Mouse (Mus musculus) hindbrain, postnatal 0 days (tissue): ENCODE results near the gene Mrpl45. TPM values are rescaled to one million over a fixed set of nuclear protein-coding genes. Genes with fewer than 3 reads are reported as not detected.
A peak's percentile ranks its signal among the peaks of the same experiment; 100 is the strongest.

Experiments
- ATAC-seq: fragments of 200-750 bp; cut with Nextera tagmentation; 2 replicates; pipeline ENCODE4 v1.8.0; 2017; ENCODE audit warnings: mild to moderate bottlenecking, moderate TSS enrichment, moderate library complexity
- DNase-seq: peaks from one replicate; pipeline ENCODE4 v3.0.0-alpha.2; 2015; ENCODE audit warnings: low spot score
- H3K27ac ChIP-seq: fragments of 300-500 bp; sonication (generic); 2 replicates; pipeline ENCODE4 v1.5.1; 2014; ENCODE audit warnings: mild to moderate bottlenecking
- H3K27me3 ChIP-seq: fragments of 300-500 bp; sonication (generic); 2 replicates; pipeline ENCODE4 v1.6.1; 2014; ENCODE audit warnings: low read length, mixed read lengths; ENCODE audit not compliant: insufficient read depth
- H3K36me3 ChIP-seq: fragments of 300-500 bp; sonication (generic); 2 replicates; pipeline ENCODE4 v1.6.1; 2014; ENCODE audit warnings: low read length, mixed read lengths; ENCODE audit not compliant: insufficient read depth
- H3K4me1 ChIP-seq: fragments of 300-500 bp; sonication (generic); 2 replicates; pipeline ENCODE4 v1.6.1; 2014; ENCODE audit warnings: antibody characterized with exemption, low read length, mixed read lengths; ENCODE audit not compliant: insufficient read depth
- H3K4me2 ChIP-seq: fragments of 300-500 bp; sonication (generic); 2 replicates; pipeline ENCODE4 v1.6.1; 2014; ENCODE audit warnings: low read depth, mild to moderate bottlenecking, low read length, moderate library complexity, mixed read lengths
- H3K4me3 ChIP-seq: fragments of 300-500 bp; sonication (generic); 2 replicates; pipeline ENCODE4 v1.5.1; 2014; ENCODE audit warnings: low read length
- H3K9ac ChIP-seq: fragments of 300-500 bp; sonication (generic); replicated peaks from 2 replicates; pipeline ENCODE4 v1.6.1; 2014; ENCODE audit warnings: mild to moderate bottlenecking, low read length, moderate library complexity, mixed read lengths
- H3K9me3 ChIP-seq: fragments of 300-500 bp; sonication (generic); 2 replicates; pipeline ENCODE4 v1.6.1; 2016; ENCODE audit warnings: low read length, mixed read lengths
- CTCF ChIP-seq: IDR thresholded peaks from 2 replicates; pipeline ENCODE4 v1.5.1; 2016; ENCODE audit warnings: antibody characterized with exemption, control low read depth, low read depth
- WGBS: fragments of 180-500 bp; shearing (Covaris S2); extraction: QIAGEN DNeasy Blood & Tissue Kit; methylation state at CpG from one replicate; pipeline ENCODE4 v1.1.7; 2014; 5-methylcytosine and 5-hydroxymethylcytosine counted together
- polyA plus RNA-seq: library from polyadenylated mRNA; unstranded; fragments of >200 nt; fragmentation: Nextera tagmentation; extraction: Ambion mirVana; gene quantifications from 2 replicates; pipeline ENCODE4 v1.2.1, GENCODE M21; 2015
- total RNA-seq: library from RNA; depleted of rRNA; stranded (reverse); fragments of >200 nt; gene quantifications from 2 replicates; pipeline ENCODE4 v1.2.3, GENCODE M21; 2014

Gene Mrpl45
- total and polyA plus RNA-seq, 2 experiments from 2014 or later = 21.2 to 39.5 TPM

DNA sequence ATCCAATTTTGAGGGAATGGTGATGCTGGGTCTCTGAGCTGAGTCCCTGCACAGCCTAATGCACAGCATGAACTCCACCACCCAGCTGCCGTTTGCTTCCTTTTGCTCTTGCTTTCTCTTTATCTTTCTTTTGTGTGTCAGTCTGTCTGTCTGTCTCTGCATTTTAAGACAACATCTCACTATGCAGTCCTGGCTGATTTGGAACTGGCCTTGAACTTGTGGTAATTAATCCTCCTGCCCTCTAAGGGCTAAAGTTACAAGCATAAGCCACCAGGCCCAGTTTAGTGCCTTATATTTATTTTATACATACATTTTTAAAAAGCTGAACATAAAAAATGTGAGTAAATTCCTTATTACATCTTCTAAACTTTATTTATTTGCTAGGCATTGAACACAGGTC is 39.5 kb upstream of the Mrpl45 start:
- H3K4me1 ChIP-seq = peaks cover 13% of the 10 kb centered on the region
- TF ChIP-seq CTCF = no peak
- no peak overlapping the region for H3K4me3 ChIP-seq
- no peak overlapping the region for H3K4me2 ChIP-seq
- H3K27me3 ChIP-seq = no peaks in the 10 kb centered on the region
- WGBS = 19% methylated on average over 1 of the region's 1 CpGs
- H3K9me3 ChIP-seq = no peaks in the 10 kb centered on the region
- no peak for ATAC-seq
- no peaks in the 10 kb centered on the region for H3K36me3 ChIP-seq
- no peak overlapping the region for H3K9ac ChIP-seq
- DNase-seq = no peak
- H3K27ac ChIP-seq = no peak overlapping the region

DNA sequence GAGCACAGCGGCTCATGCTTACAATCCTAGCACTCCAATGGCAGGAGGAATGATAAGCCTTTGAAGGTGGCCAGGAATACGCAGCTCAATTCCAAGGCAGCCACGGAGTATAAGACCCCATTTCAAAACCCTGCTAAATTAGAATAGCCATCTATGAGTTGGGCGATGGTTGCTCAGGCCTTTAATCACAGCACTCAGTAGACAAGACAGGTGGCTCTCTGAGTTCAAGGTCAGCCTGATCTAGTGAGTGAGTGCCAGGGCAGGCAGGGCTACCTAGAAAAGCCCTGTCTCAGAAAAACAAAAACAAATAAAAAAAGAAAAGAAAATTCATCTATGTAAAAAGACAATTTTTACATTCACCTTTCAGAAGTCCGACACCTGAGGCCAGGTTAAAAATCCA is 38.4 kb upstream of the Mrpl45 start:
- WGBS = 80% methylated on average over 5 of the region's 5 CpGs
- ATAC-seq = no peak

GRCm38 (mm10) chr11:97278456-97278855 is 37.1 kb upstream of the Mrpl45 start:
- TF ChIP-seq CTCF = no peak
- ATAC-seq (no peak), DNase-seq (no peak)
- peak overlapping the region; percentile 69 for H3K4me2 ChIP-seq
- 69% methylated on average over 6 of the region's 6 CpGs for WGBS
- no peaks in the 10 kb centered on the region for H3K36me3 ChIP-seq
- H3K27me3 ChIP-seq = no peaks in the 10 kb centered on the region
- H3K9ac ChIP-seq = peak overlapping the region; percentile 98; the same call in 1 of the 2 replicates
- peaks cover 13% of the 10 kb centered on the region for H3K4me1 ChIP-seq
- no peaks in the 10 kb centered on the region for H3K9me3 ChIP-seq
- 0 out of 2 replicates have a peak overlapping the region, but pooled peaks have one; percentile 99 for H3K27ac ChIP-seq
- peak overlapping the region; percentile 90 for H3K4me3 ChIP-seq

More for the DNA sequence above, 38.4 kb upstream of the Mrpl45 start:
- Histone ChIP-seq H3K9ac (no peak overlapping the region), H3K27me3 (no peaks in the 10 kb centered on the region), H3K27ac (no peak overlapping the region), H3K4me2 (no peak overlapping the region), H3K4me1 (peaks cover 13% of the 10 kb centered on the region), H3K4me3 (no peak overlapping the region), H3K9me3 (no peaks in the 10 kb centered on the region), H3K36me3 (no peaks in the 10 kb centered on the region)
- no peak for TF ChIP-seq CTCF
- DNase-seq = no peak

- no peak for TF ChIP-seq CTCF
- peak overlapping the region; percentile 98 for H3K9ac ChIP-seq
- peak overlapping the region; percentile 69 for H3K4me2 ChIP-seq
- peak overlapping the region; percentile 90 for H3K4me3 ChIP-seq
- ATAC-seq (no peak), DNase-seq (no peak)
- whole genome bisulfite sequencing = 13% methylated on average over 11 of the region's 11 CpGs
- H3K36me3 ChIP-seq = no peaks in the 10 kb centered on the region
- H3K9me3 ChIP-seq = no peaks in the 10 kb centered on the region
- peaks cover 13% of the 10 kb centered on the region for H3K4me1 ChIP-seq
- H3K27me3 ChIP-seq = no peaks in the 10 kb centered on the region
- H3K27ac ChIP-seq = peak overlapping the region; percentile 99
Observed at GRCm38 (mm10) chr11:97279040-97279404, 36.5 kb upstream of the Mrpl45 start.

GRCm38 (mm10) chr11:97279405-97280215 is 35.9 kb upstream of the Mrpl45 start:
- Histone ChIP-seq H3K27ac (peak overlapping the region; percentile 99), H3K4me1 (peaks cover 13% of the 10 kb centered on the region), H3K9me3 (no peaks in the 10 kb centered on the region), H3K36me3 (no peaks in the 10 kb centered on the region), H3K4me2 (peak overlapping the region; percentile 69), H3K9ac (peak overlapping the region; percentile 98), H3K27me3 (no peaks in the 10 kb centered on the region), H3K4me3 (peak overlapping the region; percentile 90)
- ATAC-seq (peak; percentile 85), DNase-seq (peak; percentile 85)
- 2% methylated on average over 52 of the region's 64 CpGs for WGBS
- TF ChIP-seq CTCF = no peak

DNA sequence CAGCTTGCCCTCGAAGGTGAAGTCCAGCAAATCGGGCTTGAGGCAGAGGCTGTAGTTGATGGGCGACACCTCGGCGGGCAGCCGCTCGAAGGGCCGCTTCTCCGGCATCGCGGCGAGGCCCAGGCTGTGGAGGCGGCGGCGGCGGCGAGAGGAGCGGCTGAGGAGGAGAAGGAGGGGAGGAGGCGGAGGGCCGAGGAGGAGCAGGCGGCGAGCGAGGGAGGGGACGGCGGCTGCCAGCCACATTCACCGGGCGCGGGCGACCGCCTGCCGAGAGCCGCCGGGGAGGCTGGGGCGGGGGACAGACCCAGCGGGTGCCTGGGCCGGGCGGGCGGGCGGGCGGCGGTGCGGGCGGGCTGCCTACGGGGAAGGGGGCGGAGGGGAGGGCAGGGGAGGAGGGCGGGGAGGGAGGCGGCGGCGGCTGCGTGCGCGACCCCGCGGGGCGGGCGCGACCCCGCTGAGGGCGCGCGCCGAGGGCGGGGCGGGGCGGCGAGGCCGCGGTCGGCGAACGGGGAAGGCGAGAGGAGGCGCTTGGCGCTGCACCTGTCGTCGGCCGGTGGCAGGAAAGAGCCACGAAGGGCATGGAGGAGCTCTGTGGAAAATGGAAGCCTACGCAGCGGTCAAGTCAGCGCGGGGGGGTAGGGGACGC is 35.2 kb upstream of the Mrpl45 start, which contains the start of gene Npepps:
TSS of gene Npepps (minus strand) at position 423 of the 646 bp plus-strand sequence.
- ATAC-seq = peak; percentile 78
- Histone ChIP-seq H3K9me3 (no peaks in the 10 kb centered on the region), H3K27ac (peak within 1 kb of the TSS; percentile 99), H3K36me3 (no peaks in the 10 kb centered on the region), H3K27me3 (no peaks in the 10 kb centered on the region), H3K9ac (peak within 1 kb of the TSS; percentile 98), H3K4me3 (peak within 1 kb of the TSS; percentile 90), H3K4me1 (peaks cover 13% of the 10 kb centered on the region), H3K4me2 (peak within 1 kb of the TSS; percentile 69)
- DNase-seq = peak; percentile 90
- 3% methylated on average over 47 of the region's 83 CpGs for WGBS
- no peak for TF ChIP-seq CTCF

DNA sequence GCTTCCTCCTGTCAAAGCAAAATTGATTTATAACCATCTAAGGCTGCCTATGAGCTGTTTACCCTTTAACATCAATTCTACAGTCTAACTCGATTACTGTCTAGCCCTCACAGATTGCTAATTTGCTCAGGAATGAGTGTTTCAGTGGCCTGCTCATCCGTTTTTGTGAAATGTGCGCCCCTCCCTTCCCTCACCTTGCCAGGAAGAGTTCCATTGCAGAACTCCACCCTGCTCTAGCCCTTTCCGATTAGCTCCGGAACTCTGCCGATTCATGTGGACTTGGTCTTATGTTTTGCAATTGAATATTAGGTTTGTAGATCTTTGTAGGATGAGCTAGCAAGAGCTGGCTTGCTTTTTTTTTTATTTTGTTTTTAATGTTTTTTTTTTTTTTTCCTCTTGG is 33.3 kb upstream of the Mrpl45 start:
- no peak overlapping the region for H3K27ac ChIP-seq
- no peak overlapping the region for H3K4me3 ChIP-seq
- DNase-seq (no peak), ATAC-seq (no peak)
- TF ChIP-seq CTCF = no peak
- H3K4me2 ChIP-seq = no peak overlapping the region
- H3K9ac ChIP-seq = no peak overlapping the region
- H3K36me3 ChIP-seq = no peaks in the 10 kb centered on the region
- H3K4me1 ChIP-seq = peaks cover 10% of the 10 kb centered on the region
- no peaks in the 10 kb centered on the region for H3K27me3 ChIP-seq
- H3K9me3 ChIP-seq = no peaks in the 10 kb centered on the region
- WGBS = 86% methylated on average over 6 of the region's 6 CpGs
